Mouse (Mus musculus): Measurements from ENCODE around the gene Vim. TPM values are rescaled to one million over a fixed set of nuclear protein-coding genes. Genes with fewer than 3 reads are reported as not detected.

The Vim gene
- polyA plus RNA-seq, 1 experiment from 2014 or later: 923 TPM

GRCm38 (mm10) chr2:13543519-13544124, 30.1 kb upstream of the Vim start:
- Histone ChIP-seq H3K27me3 (no peaks in the 10 kb centered on the region), H3K9me3 (no peaks in the 10 kb centered on the region), H3K4me2 (peak overlapping the region; percentile 60), H3K9ac (peak overlapping the region; percentile 78), H3K4me3 (peak overlapping the region; percentile 59), H3K27ac (peak overlapping the region; percentile 97), H3K4me1 (peaks cover 5% of the 10 kb centered on the region; the same call in 1 of the 2 replicates), H3K36me3 (no peaks in the 10 kb centered on the region)
- 49% methylated on average over 8 of the region's 8 CpGs for WGBS
- ATAC-seq (ENCODE audit: insufficient number of reproducible peaks, insufficient read depth, low FRiP score, low TSS enrichment, low read depth): no peak

GRCm38 (mm10) chr2:13544193-13544824, 29.4 kb upstream of the Vim start, which contains the start of gene Trdmt1:
Gene Trdmt1 (minus strand): TSS chr2:13544668.
- WGBS: under 1% methylated on average over 39 of the region's 39 CpGs
- no peaks in the 10 kb centered on the region for H3K27me3 ChIP-seq
- peak; percentile 98 for ATAC-seq (ENCODE audit: insufficient number of reproducible peaks, insufficient read depth, low FRiP score, low TSS enrichment, low read depth)
- no peaks in the 10 kb centered on the region for H3K9me3 ChIP-seq
- H3K27ac ChIP-seq: peak within 1 kb of the TSS; percentile 97
- no peaks in the 10 kb centered on the region for H3K36me3 ChIP-seq
- H3K4me3 ChIP-seq: peak within 1 kb of the TSS; percentile 59
- peak within 1 kb of the TSS; percentile 78 for H3K9ac ChIP-seq
- peak within 1 kb of the TSS; percentile 60 for H3K4me2 ChIP-seq
- H3K4me1 ChIP-seq: peaks cover 5% of the 10 kb centered on the region; the same call in 1 of the 2 replicates

GRCm38 (mm10) chr2:13548749-13549148, 25.0 kb upstream of the Vim start:
- no peak overlapping the region for H3K4me3 ChIP-seq

GRCm38 (mm10) chr2:13553966-13554365, 19.8 kb upstream of the Vim start:
- H3K4me1 ChIP-seq: peaks cover 20% of the 10 kb centered on the region
- no peaks in the 10 kb centered on the region for H3K27me3 ChIP-seq
- H3K9me3 ChIP-seq: no peaks in the 10 kb centered on the region
- 45% methylated on average over 2 of the region's 2 CpGs for WGBS
- H3K4me2 ChIP-seq: no peak overlapping the region
- no peaks in the 10 kb centered on the region for H3K36me3 ChIP-seq
- no peak overlapping the region for H3K4me3 ChIP-seq
- ATAC-seq (ENCODE audit: insufficient number of reproducible peaks, insufficient read depth, low FRiP score, low TSS enrichment, low read depth): no peak
- H3K27ac ChIP-seq: no peak overlapping the region
- H3K9ac ChIP-seq: no peak overlapping the region

More at GRCm38 (mm10) chr2:13548749-13549148, 25.0 kb upstream of the Vim start:
- Histone ChIP-seq H3K27me3 (no peaks in the 10 kb centered on the region), H3K4me1 (peaks cover 1% of the 10 kb centered on the region; the same call in 1 of the 2 replicates), H3K9ac (no peak overlapping the region), H3K36me3 (no peaks in the 10 kb centered on the region), H3K4me2 (no peak overlapping the region), H3K27ac (no peak overlapping the region), H3K9me3 (no peaks in the 10 kb centered on the region)
- no peak for ATAC-seq (ENCODE audit: insufficient number of reproducible peaks, insufficient read depth, low FRiP score, low TSS enrichment, low read depth)
- 48% methylated on average over 3 of the region's 3 CpGs for WGBS

GRCm38 (mm10) chr2:13556239-13556638, 17.5 kb upstream of the Vim start:
- no peak overlapping the region for H3K4me2 ChIP-seq
- no peaks in the 10 kb centered on the region for H3K27me3 ChIP-seq
- H3K9ac ChIP-seq: no peak overlapping the region
- no peak overlapping the region for H3K27ac ChIP-seq
- ATAC-seq (ENCODE audit: insufficient number of reproducible peaks, insufficient read depth, low FRiP score, low TSS enrichment, low read depth): no peak
- no peaks in the 10 kb centered on the region for H3K36me3 ChIP-seq
- no peak overlapping the region for H3K4me3 ChIP-seq
- H3K4me1 ChIP-seq: peaks cover 21% of the 10 kb centered on the region
- H3K9me3 ChIP-seq: no peaks in the 10 kb centered on the region

GRCm38 (mm10) chr2:13557145-13558030, 16.3 kb upstream of the Vim start:
- Histone ChIP-seq H3K4me2 (no peak overlapping the region), H3K9ac (no peak overlapping the region), H3K4me3 (no peak overlapping the region), H3K27ac (0 out of 2 replicates have a peak overlapping the region, but pooled peaks have one; percentile 7), H3K4me1 (peaks cover 21% of the 10 kb centered on the region), H3K36me3 (no peaks in the 10 kb centered on the region), H3K27me3 (no peaks in the 10 kb centered on the region), H3K9me3 (no peaks in the 10 kb centered on the region)
- 64% methylated on average over 9 of the region's 9 CpGs for WGBS
- no peak for ATAC-seq (ENCODE audit: insufficient number of reproducible peaks, insufficient read depth, low FRiP score, low TSS enrichment, low read depth)

- Histone ChIP-seq H3K9ac (no peak overlapping the region), H3K9me3 (no peaks in the 10 kb centered on the region), H3K4me3 (no peak overlapping the region), H3K4me1 (peaks cover 21% of the 10 kb centered on the region), H3K4me2 (no peak overlapping the region), H3K36me3 (no peaks in the 10 kb centered on the region), H3K27me3 (no peaks in the 10 kb centered on the region), H3K27ac (no peak overlapping the region)
- ATAC-seq (ENCODE audit: insufficient number of reproducible peaks, insufficient read depth, low FRiP score, low TSS enrichment, low read depth): no peak
- WGBS: 34% methylated on average over 5 of the region's 5 CpGs
Measured at GRCm38 (mm10) chr2:13558607-13559262, 15.0 kb upstream of the Vim start.

GRCm38 (mm10) chr2:13559303-13559702, 14.4 kb upstream of the Vim start:
- Histone ChIP-seq H3K27me3 (no peaks in the 10 kb centered on the region), H3K4me1 (peaks cover 16% of the 10 kb centered on the region), H3K9ac (no peak overlapping the region), H3K4me3 (no peak overlapping the region), H3K36me3 (no peaks in the 10 kb centered on the region), H3K4me2 (no peak overlapping the region), H3K27ac (no peak overlapping the region), H3K9me3 (no peaks in the 10 kb centered on the region)
- WGBS: 87% methylated on average over 5 of the region's 5 CpGs
- no peak for ATAC-seq (ENCODE audit: insufficient number of reproducible peaks, insufficient read depth, low FRiP score, low TSS enrichment, low read depth)

GRCm38 (mm10) chr2:13559729-13560128, 14.0 kb upstream of the Vim start:
- H3K9me3 ChIP-seq: no peaks in the 10 kb centered on the region
- no peak overlapping the region for H3K4me2 ChIP-seq
- H3K27me3 ChIP-seq: no peaks in the 10 kb centered on the region
- WGBS: 82% methylated on average over 5 of the region's 5 CpGs
- no peaks in the 10 kb centered on the region for H3K36me3 ChIP-seq
- H3K4me1 ChIP-seq: peaks cover 14% of the 10 kb centered on the region
- ATAC-seq (ENCODE audit: insufficient number of reproducible peaks, insufficient read depth, low FRiP score, low TSS enrichment, low read depth): no peak
- H3K27ac ChIP-seq: no peak overlapping the region
- H3K9ac ChIP-seq: no peak overlapping the region
- H3K4me3 ChIP-seq: no peak overlapping the region

- Histone ChIP-seq H3K4me1 (peaks cover 14% of the 10 kb centered on the region), H3K9ac (no peak overlapping the region), H3K4me3 (no peak overlapping the region), H3K9me3 (no peaks in the 10 kb centered on the region), H3K4me2 (no peak overlapping the region), H3K36me3 (no peaks in the 10 kb centered on the region), H3K27me3 (no peaks in the 10 kb centered on the region), H3K27ac (no peak overlapping the region)
- 89% methylated on average over 2 of the region's 2 CpGs for WGBS
- no peak for ATAC-seq (ENCODE audit: insufficient number of reproducible peaks, insufficient read depth, low FRiP score, low TSS enrichment, low read depth)
Measured at GRCm38 (mm10) chr2:13560396-13560795, 13.3 kb upstream of the Vim start.

- H3K9me3 ChIP-seq: no peaks in the 10 kb centered on the region
- ATAC-seq (ENCODE audit: insufficient number of reproducible peaks, insufficient read depth, low FRiP score, low TSS enrichment, low read depth): no peak
- no peak overlapping the region for H3K4me2 ChIP-seq
- H3K4me3 ChIP-seq: no peak overlapping the region
- WGBS: 74% methylated on average over 2 of the region's 2 CpGs
- H3K9ac ChIP-seq: no peak overlapping the region
- no peaks in the 10 kb centered on the region for H3K27me3 ChIP-seq
- peaks cover 12% of the 10 kb centered on the region for H3K4me1 ChIP-seq
- no peaks in the 10 kb centered on the region for H3K36me3 ChIP-seq
- H3K27ac ChIP-seq: no peak overlapping the region
Measured at GRCm38 (mm10) chr2:13570122-13570521, 3.6 kb upstream of the Vim start.
